9 mouse cellular contexts compared by ENCODE assay signal in the genomic region with DNA sequence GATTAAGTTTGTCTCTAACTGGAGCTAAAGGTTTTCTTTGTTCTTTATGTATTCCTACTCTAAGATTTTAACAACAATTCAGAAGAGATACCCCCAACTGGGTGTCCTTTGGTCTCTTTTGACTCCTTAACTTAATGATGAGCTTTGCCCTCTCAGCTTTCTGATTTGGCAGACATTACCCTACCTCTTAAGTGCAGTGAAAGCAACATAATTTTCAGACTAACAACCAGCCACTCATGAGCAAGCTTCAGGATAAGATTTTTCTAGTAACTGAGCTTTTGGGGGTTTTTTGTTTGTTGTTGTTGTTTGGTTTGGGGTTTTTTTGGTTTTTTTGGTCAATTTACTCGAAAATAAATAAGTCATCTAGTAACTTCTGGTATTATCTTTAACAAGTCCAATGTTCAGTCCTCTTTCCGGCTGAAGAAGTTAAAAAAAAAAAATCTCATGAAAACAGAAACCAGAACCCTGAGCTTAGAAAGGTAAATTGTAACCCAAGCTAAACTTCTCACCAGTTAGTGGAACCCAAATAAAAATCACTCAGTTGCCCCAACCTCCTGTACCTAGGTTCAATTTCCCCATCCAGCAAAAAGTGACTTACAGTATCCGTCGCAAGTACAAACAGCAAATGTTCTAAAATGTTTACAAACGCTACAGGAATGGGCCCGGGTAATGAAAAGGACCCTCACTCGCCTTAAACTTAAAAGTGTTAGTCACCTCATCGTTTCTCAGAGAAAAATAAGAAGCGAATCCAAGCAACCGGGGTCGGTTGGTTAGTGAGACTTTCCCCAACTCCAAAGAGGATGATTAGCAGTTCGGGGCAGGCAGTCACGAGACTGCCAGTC. TPM values are rescaled to one million over a fixed set of nuclear protein-coding genes. Genes with fewer than 3 reads are reported as not detected.
DNase-seq lines count a peak whose midpoint lies in the region; ATAC-seq and TF ChIP-seq lines count a peak whose summit lies in the region.
"Had no signal": no experiment of that assay in that cellular context is flagged by ENCODE, and none has a peak within 500 bp of the region (broad histone marks: within the 10 kb centered on the region; RNA-seq: fewer than 3 reads in every experiment).

No protein-coding gene starts in this region.

- H3K36me3 ChIP-seq in hindbrain, postnatal 0 days (ENCODE audit: insufficient read depth, low read length), result no peaks in the 10 kb centered on the region
- no peaks in the 10 kb centered on the region for H3K36me3 ChIP-seq in midbrain, embryonic 14.5 days (ENCODE audit: control insufficient read depth, insufficient read depth, low read length)

- H3K4me2 ChIP-seq in hindbrain, postnatal 0 days (ENCODE audit: low read depth, low read length), result peak overlapping the region; percentile 79
- peak overlapping the region; percentile 67 for H3K4me2 ChIP-seq in midbrain, embryonic 14.5 days (ENCODE audit: low read length)

- no peaks in the 10 kb centered on the region for H3K9me3 ChIP-seq in hindbrain, postnatal 0 days (ENCODE audit: low read length)
- H3K9me3 ChIP-seq in midbrain, embryonic 14.5 days (ENCODE audit: control insufficient read depth, low read length), result no peaks in the 10 kb centered on the region

- peak; percentile 37 for DNase-seq in kidney, adult 11 months
- DNase-seq in kidney, adult 18-20 months, result no peak
- DNase-seq in hindbrain, postnatal 0 days (ENCODE audit: low spot score), result no peak
- DNase-seq in midbrain, embryonic 14.5 days, result no peak
- no peak for DNase-seq in embryo, embryonic 11 days
- no peak for DNase-seq in urinary bladder, postnatal 4 days (ENCODE audit: low spot score in 2 of 2)
- no peak for DNase-seq in spleen, adult 18-20 months

- peak overlapping the region; percentile 84 for H3K4me3 ChIP-seq in brown adipose tissue, adult 24 weeks (ENCODE audit: insufficient read depth, low read depth, low read length)
- peak overlapping the region; percentile 84 for H3K4me3 ChIP-seq in hindbrain, postnatal 0 days (ENCODE audit: low read length)
- H3K4me3 ChIP-seq in midbrain, embryonic 14.5 days (replicated peaks; ENCODE audit: low read depth, low read length), result peak overlapping the region; percentile 96

- WGBS in hindbrain, postnatal 0 days, result 3% methylated on average over 13 of the region's 13 CpGs
- WGBS in midbrain, embryonic 14.5 days, result 4% methylated on average over 13 of the region's 13 CpGs

- H3K27me3 ChIP-seq in hindbrain, postnatal 0 days (ENCODE audit: insufficient read depth, low read length), result no peaks in the 10 kb centered on the region
- no peaks in the 10 kb centered on the region for H3K27me3 ChIP-seq in midbrain, embryonic 14.5 days (ENCODE audit: control insufficient read depth, insufficient read depth, low read length)

- H3K9ac ChIP-seq in hindbrain, postnatal 0 days (replicated peaks; ENCODE audit: low read length), result peak overlapping the region; percentile 88
- H3K9ac ChIP-seq in midbrain, embryonic 14.5 days (replicated peaks; ENCODE audit: low read length), result peak overlapping the region; percentile 95

- peaks cover 20% of the 10 kb centered on the region; the same call in 1 of the 2 replicates for H3K4me1 ChIP-seq in brown adipose tissue, adult 24 weeks (ENCODE audit: control insufficient read depth, insufficient read depth, insufficient read length, low read length)
- H3K4me1 ChIP-seq in hindbrain, postnatal 0 days (ENCODE audit: insufficient read depth, low read length), result peaks cover 12% of the 10 kb centered on the region
- H3K4me1 ChIP-seq in midbrain, embryonic 14.5 days (ENCODE audit: control insufficient read depth, insufficient read depth, low read length), result peaks cover 21% of the 10 kb centered on the region

- TF ChIP-seq CTCF in hindbrain, postnatal 0 days (IDR thresholded peaks at IDR 0.05; ENCODE audit: low read depth), result no peak

- peak overlapping the region; percentile 94 for H3K27ac ChIP-seq in brown adipose tissue, adult 24 weeks (replicated peaks; ENCODE audit: low read depth, low read length)
- H3K27ac ChIP-seq in hindbrain, postnatal 0 days, result peak overlapping the region; percentile 89
- peak overlapping the region; percentile 96 for H3K27ac ChIP-seq in midbrain, embryonic 14.5 days (replicated peaks; ENCODE audit: low read depth, low read length)

- ATAC-seq in hindbrain, postnatal 0 days, result no peak
- no peak for ATAC-seq in midbrain, embryonic 14.5 days (ENCODE audit: low FRiP score, low TSS enrichment)

RNA-seq across cellular contexts. Expression of gene Ndel1, which starts 19.8 kb away (rescaled TPM):
- polyA plus RNA-seq in brown adipose tissue, adult 24 weeks (2012; ENCODE audit: insufficient read depth, insufficient read length, missing spikeins), result 48.4 and 48.9 TPM in 2 replicates
- total RNA-seq in hindbrain, postnatal 0 days (2014; rRNA removed), result 90.6 and 96.2 TPM in 2 replicates
- 101 and 105 TPM in 2 replicates for polyA plus RNA-seq in hindbrain, postnatal 0 days (2015; fragmentation: Nextera tagmentation; extraction: Ambion mirVana)
- polyA plus RNA-seq in midbrain, embryonic 14.5 days (2014; fragmentation: Nextera tagmentation; extraction: Ambion mirVana), result 67.4 and 86.3 TPM in 2 replicates

RNA-seq across cellular contexts. Expression of gene Rnf222, which starts 36.5 kb away (rescaled TPM):
- polyA plus RNA-seq in brown adipose tissue, adult 24 weeks (2012; ENCODE audit: insufficient read depth, insufficient read length, missing spikeins), result not detected in 2 replicates
- total RNA-seq in hindbrain, postnatal 0 days (2014; rRNA removed), result 0.16 TPM in 1 of 2 replicates, not detected in the other
- not detected in 2 replicates for polyA plus RNA-seq in hindbrain, postnatal 0 days (2015; fragmentation: Nextera tagmentation; extraction: Ambion mirVana)
- not detected in 2 replicates for polyA plus RNA-seq in midbrain, embryonic 14.5 days (2014; fragmentation: Nextera tagmentation; extraction: Ambion mirVana)
- total RNA-seq: layer of hippocampus, postnatal 25 days had no signal

RNA-seq across cellular contexts. Expression of gene Rpl26, which starts 49.5 kb away (rescaled TPM):
- 1,653 and 1,681 TPM in 2 replicates for polyA plus RNA-seq in brown adipose tissue, adult 24 weeks (2012; ENCODE audit: insufficient read depth, insufficient read length, missing spikeins)
- 1,103 and 1,196 TPM in 2 replicates for total RNA-seq in hindbrain, postnatal 0 days (2014; rRNA removed)
- 608 and 621 TPM in 2 replicates for polyA plus RNA-seq in hindbrain, postnatal 0 days (2015; fragmentation: Nextera tagmentation; extraction: Ambion mirVana)
- polyA plus RNA-seq in midbrain, embryonic 14.5 days (2014; fragmentation: Nextera tagmentation; extraction: Ambion mirVana), result 670 and 732 TPM in 2 replicates
